Mouse (Mus musculus) ovary, postnatal 10 days (tissue): ENCODE data around the gene Tsga10ip.

Experiments used
- DNase-seq: peaks from one replicate; pipeline ENCODE4 v3.0.0; 2022; ENCODE audit warnings: low spot score

Gene Tsga10ip

DNA sequence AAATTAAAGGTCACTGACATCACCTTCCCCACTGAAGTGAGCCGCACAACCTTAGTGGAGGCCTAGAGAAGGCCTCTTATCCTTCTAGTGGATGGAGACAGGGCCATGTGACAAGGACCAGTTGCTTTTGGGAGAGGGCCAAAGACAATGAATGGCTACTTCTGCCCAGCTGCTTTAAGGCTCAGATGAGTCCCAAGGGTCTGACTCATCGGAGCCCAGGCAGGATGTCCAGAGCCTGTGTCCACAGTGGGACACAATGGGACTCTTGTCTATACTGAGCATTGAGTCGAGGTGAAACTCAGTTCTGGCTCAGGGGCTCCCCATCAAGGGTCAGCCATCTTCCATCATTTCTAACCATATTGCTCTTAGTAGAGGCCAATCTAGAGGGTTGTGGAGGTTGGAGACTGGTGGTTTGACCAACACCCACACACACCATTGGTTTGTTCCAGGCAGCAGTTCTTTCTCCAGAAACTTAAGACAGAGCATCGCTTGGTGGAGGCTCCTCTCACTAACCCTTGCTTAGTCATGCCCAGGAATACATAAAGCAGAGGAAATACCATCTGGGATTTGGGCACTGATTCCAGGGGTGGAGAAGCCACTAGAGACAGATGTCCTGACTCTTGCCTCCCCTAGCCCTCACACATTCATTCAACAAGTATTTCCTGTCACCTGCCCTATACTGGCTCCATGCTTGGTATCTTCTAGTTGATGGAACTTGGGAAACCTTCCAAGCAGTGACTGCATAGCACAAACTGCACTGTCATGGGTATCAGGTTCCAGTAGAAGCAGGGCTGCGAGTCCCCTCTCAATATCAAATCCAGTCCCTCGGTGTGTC is 56.8 kb downstream of the Tsga10ip start:
- DNase-seq: no peak

GRCm38 (mm10) chr19:5341360-5341759 is 61.0 kb downstream of the Tsga10ip start:
- no peak for DNase-seq
